Mouse (Mus musculus) hindbrain, embryonic 11.5 days (tissue): Measurements from ENCODE around the gene Prkag2. TPM values are rescaled to one million over a fixed set of nuclear protein-coding genes. Genes with fewer than 3 reads are reported as not detected.

Experiments used
- ATAC-seq: fragments of 200-750 bp; cut with Nextera tagmentation; 2 replicates; pipeline ENCODE4 v1.8.0; 2017; ENCODE audit warnings: mild to moderate bottlenecking, moderate TSS enrichment, moderate library complexity; ENCODE audit not compliant: low FRiP score
- DNase-seq: peaks from one replicate; pipeline ENCODE4 v3.0.0-alpha.2; 2015; ENCODE audit warnings: low spot score
- H3K27ac ChIP-seq: fragments of 300-500 bp; sonication (generic); 2 replicates; pipeline ENCODE4 v1.5.1; 2014; ENCODE audit warnings: mild to moderate bottlenecking, low read depth, low read length
- H3K27me3 ChIP-seq: fragments of 300-500 bp; sonication (generic); 2 replicates; pipeline ENCODE4 v1.6.1; 2014; ENCODE audit warnings: mild to moderate bottlenecking, low read length, moderate library complexity, mixed read lengths; ENCODE audit not compliant: control insufficient read depth, insufficient read depth
- H3K36me3 ChIP-seq: fragments of 300-500 bp; sonication (generic); 2 replicates; pipeline ENCODE4 v1.6.1; 2014; ENCODE audit warnings: mild to moderate bottlenecking, low read length, moderate library complexity, mixed read lengths; ENCODE audit not compliant: control insufficient read depth, insufficient read depth
- H3K4me1 ChIP-seq: fragments of 300-500 bp; sonication (generic); replicated peaks from 2 replicates; pipeline ENCODE4 v1.6.1; 2014; ENCODE audit warnings: low read length, mixed read lengths; ENCODE audit not compliant: control insufficient read depth, insufficient read depth
- H3K4me2 ChIP-seq: fragments of 300-500 bp; sonication (generic); replicated peaks from 2 replicates; pipeline ENCODE4 v1.6.1; 2014; ENCODE audit warnings: mild to moderate bottlenecking, low read depth, low read length
- H3K4me3 ChIP-seq: fragments of 300-500 bp; sonication (generic); 2 replicates; pipeline ENCODE4 v1.5.1; 2014; ENCODE audit warnings: low read depth, low read length
- H3K9ac ChIP-seq: fragments of 300-500 bp; sonication (generic); 2 replicates; pipeline ENCODE4 v1.6.1; 2014; ENCODE audit warnings: low read depth, low read length
- H3K9me3 ChIP-seq: fragments of 300-500 bp; sonication (generic); 2 replicates; pipeline ENCODE4 v1.6.1; 2016; ENCODE audit warnings: low read length; ENCODE audit not compliant: control insufficient read depth
- WGBS: fragments of 180-500 bp; shearing (Covaris S2); extraction: QIAGEN DNeasy Blood & Tissue Kit; methylation state at CpG from one replicate; pipeline ENCODE4 v1.1.7; 2014; 5-methylcytosine and 5-hydroxymethylcytosine counted together
- polyA plus RNA-seq: library from polyadenylated mRNA; unstranded; fragments of >200 nt; fragmentation: Nextera tagmentation; extraction: Ambion mirVana; gene quantifications from 2 replicates; pipeline ENCODE4 v1.2.1, GENCODE M21; 2014

The Prkag2 gene
- polyA plus RNA-seq, 1 experiment from 2014 or later: 56.7 TPM

DNA sequence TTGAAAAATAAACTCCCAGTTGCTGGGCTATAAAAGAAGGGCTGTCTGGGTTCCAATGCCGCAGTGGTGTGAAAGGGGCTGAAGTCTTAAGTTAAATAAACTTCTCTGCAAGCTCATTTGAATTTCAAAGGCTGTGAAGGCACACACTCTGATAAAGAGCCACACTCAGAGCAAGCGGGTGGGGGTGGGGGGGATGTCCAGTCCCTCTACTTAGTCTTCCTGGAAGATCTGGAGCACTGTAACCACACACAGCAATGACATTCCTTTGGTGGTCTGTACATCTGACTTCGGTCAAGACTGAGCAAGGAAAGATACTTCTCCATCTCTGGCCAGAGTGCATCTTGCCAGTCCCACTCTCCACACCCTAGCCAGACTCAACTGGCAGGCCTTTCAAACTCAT, 91.5 kb downstream of the Prkag2 start:
- no peak overlapping the region for H3K27ac ChIP-seq
- DNase-seq (no peak), ATAC-seq (no peak)
- H3K4me2 ChIP-seq: no peak overlapping the region
- H3K9ac ChIP-seq: no peak overlapping the region
- H3K9me3 ChIP-seq: no peaks in the 10 kb centered on the region
- H3K4me1 ChIP-seq: no peaks in the 10 kb centered on the region; the same call in 1 of the 2 replicates
- H3K36me3 ChIP-seq: no peaks in the 10 kb centered on the region
- H3K27me3 ChIP-seq: 0 out of 2 replicates have a peak, but pooled peaks cover 2% of the 10 kb centered on the region
- H3K4me3 ChIP-seq: no peak overlapping the region
- WGBS: 32% methylated on average over 3 of the region's 3 CpGs

DNA sequence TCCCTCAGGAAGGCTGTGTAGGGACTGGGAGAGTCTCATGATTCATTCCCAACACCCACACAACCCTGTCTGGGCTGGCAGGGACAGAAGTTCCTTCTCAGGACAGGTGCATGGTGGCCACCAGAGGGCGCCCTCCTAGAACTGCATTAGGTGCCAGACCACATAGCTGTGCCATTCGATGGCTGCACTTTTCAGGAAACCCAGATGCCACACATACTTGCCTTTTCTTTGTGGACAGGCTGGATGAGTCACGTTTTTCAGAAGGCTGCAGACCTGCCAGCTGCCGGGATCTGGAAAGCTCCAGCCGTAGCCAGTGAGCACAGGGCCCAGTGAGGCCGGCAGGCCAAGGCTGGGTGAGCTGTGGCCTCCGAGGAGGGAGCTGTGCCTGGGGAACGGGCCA, 93.6 kb downstream of the Prkag2 start:
- Histone ChIP-seq H3K27ac (no peak overlapping the region), H3K4me2 (no peak overlapping the region), H3K4me1 (no peaks in the 10 kb centered on the region; the same call in 1 of the 2 replicates), H3K9me3 (no peaks in the 10 kb centered on the region), H3K9ac (no peak overlapping the region), H3K4me3 (no peak overlapping the region), H3K27me3 (0 out of 2 replicates have a peak, but pooled peaks cover 2% of the 10 kb centered on the region), H3K36me3 (no peaks in the 10 kb centered on the region)
- 37% methylated on average over 8 of the region's 8 CpGs for WGBS
- ATAC-seq (peak; percentile 54; the same call in 1 of the 2 replicates), DNase-seq (peak; percentile 87)

GRCm38 (mm10) chr5:25005532-25006129, 94.8 kb downstream of the Prkag2 start:
- H3K4me1 ChIP-seq: no peaks in the 10 kb centered on the region; the same call in 1 of the 2 replicates

GRCm38 (mm10) chr5:25001391-25001794, 99.0 kb downstream of the Prkag2 start:
- ATAC-seq (no peak), DNase-seq (no peak)
- Histone ChIP-seq H3K36me3 (no peaks in the 10 kb centered on the region), H3K4me3 (no peak overlapping the region), H3K4me2 (no peak overlapping the region), H3K4me1 (no peaks in the 10 kb centered on the region), H3K9me3 (no peaks in the 10 kb centered on the region), H3K9ac (no peak overlapping the region), H3K27ac (no peak overlapping the region), H3K27me3 (no peaks in the 10 kb centered on the region)
- 68% methylated on average over 8 of the region's 8 CpGs for WGBS

More at GRCm38 (mm10) chr5:25005532-25006129, 94.8 kb downstream of the Prkag2 start:
- H3K27me3 ChIP-seq: 0 out of 2 replicates have a peak, but pooled peaks cover 2% of the 10 kb centered on the region
- 24% methylated on average over 6 of the region's 6 CpGs for whole genome bisulfite sequencing
- DNase-seq (no peak), ATAC-seq (no peak)
- H3K36me3 ChIP-seq: no peaks in the 10 kb centered on the region
- no peaks in the 10 kb centered on the region for H3K9me3 ChIP-seq
- H3K9ac ChIP-seq: no peak overlapping the region
- no peak overlapping the region for H3K4me3 ChIP-seq
- H3K4me2 ChIP-seq: no peak overlapping the region
- H3K27ac ChIP-seq: no peak overlapping the region

- 67% methylated on average over 4 of the region's 4 CpGs for WGBS
- Histone ChIP-seq H3K36me3 (no peaks in the 10 kb centered on the region), H3K4me1 (no peaks in the 10 kb centered on the region), H3K4me3 (no peak overlapping the region), H3K9ac (no peak overlapping the region), H3K9me3 (no peaks in the 10 kb centered on the region), H3K4me2 (no peak overlapping the region), H3K27me3 (no peaks in the 10 kb centered on the region), H3K27ac (no peak overlapping the region)
- DNase-seq (no peak), ATAC-seq (no peak)
These were observed 101.1 kb downstream of the Prkag2 start for GRCm38 (mm10) chr5:24999351-24999750.

DNA sequence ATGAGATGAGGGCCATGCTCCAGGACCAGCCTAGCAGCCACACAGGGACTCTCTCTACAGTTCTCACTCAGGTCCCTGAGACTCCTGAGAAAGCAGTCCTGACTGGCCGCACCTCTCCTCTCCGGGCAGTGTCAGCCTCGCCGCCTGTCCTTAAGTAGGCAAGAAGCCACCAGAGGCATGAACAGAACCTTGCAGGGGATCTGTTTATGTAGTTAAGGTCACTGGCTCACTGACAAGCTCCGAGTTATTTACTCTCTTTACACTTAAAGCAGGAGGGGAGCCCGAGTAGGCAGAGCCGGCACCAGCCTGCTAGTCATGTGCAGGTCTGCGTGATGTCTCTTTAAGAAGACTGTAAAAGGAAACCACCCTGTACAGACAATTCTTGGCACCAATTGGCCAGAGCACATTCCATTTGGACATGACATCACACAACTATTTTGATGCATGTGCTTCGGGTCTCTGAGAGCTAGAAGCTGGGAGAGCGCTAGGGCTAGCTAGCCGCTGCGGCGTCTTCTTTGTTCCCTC, 104.8 kb downstream of the Prkag2 start:
- H3K4me2 ChIP-seq: no peak overlapping the region
- H3K27me3 ChIP-seq: no peaks in the 10 kb centered on the region
- no peak overlapping the region for H3K9ac ChIP-seq
- no peak overlapping the region for H3K27ac ChIP-seq
- H3K4me1 ChIP-seq: no peaks in the 10 kb centered on the region
- WGBS: 62% methylated on average over 13 of the region's 13 CpGs
- DNase-seq (no peak), ATAC-seq (no peak)
- H3K9me3 ChIP-seq: no peaks in the 10 kb centered on the region
- no peaks in the 10 kb centered on the region for H3K36me3 ChIP-seq
- H3K4me3 ChIP-seq: no peak overlapping the region

DNA sequence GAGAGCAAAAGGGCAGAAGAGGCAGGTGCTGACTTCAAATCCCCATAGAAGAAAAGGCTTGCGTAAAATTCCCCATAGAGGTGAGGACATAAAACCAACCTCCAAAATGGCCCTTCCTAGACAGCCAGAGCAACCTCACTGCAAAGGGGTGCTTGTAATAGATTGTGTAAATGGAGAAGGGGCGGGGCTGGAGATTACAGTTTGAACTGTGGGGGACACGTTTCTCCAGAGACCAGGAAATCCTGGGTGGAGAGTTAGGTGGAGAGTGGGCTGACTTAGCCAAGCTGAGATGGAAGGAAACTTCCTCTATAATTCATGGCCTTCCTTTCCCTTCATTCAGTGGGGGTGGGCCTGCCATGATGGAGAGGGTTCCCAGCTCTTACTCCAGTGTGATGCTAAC, 107.3 kb downstream of the Prkag2 start:
- WGBS: 76% methylated on average over 3 of the region's 3 CpGs
- Histone ChIP-seq H3K9me3 (no peaks in the 10 kb centered on the region), H3K4me2 (no peak overlapping the region), H3K4me1 (no peaks in the 10 kb centered on the region), H3K27me3 (no peaks in the 10 kb centered on the region), H3K36me3 (no peaks in the 10 kb centered on the region), H3K27ac (no peak overlapping the region), H3K9ac (no peak overlapping the region), H3K4me3 (no peak overlapping the region)
- ATAC-seq (no peak), DNase-seq (no peak)

DNA sequence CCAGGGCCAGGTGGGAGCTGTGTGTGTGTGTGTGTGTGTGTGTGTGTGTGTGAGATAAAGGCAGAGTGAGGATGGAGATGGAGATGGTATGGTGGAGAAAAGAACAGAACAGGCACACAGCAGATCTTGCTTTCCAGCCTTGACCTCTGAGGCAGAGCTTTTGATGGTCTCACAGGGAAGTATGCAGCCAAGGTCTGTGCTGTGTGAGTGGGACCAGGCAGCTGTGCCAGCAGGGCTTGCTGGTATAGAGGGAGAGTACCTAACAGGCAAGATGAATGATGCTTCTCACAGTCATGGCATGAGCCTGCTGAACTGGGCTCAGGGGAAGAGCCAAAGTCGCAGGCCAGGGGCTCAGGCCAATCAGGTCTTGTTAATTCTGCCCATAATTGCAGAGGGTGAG, 108.9 kb downstream of the Prkag2 start:
- ATAC-seq (no peak), DNase-seq (no peak)
- H3K4me1 ChIP-seq: no peaks in the 10 kb centered on the region
- H3K4me2 ChIP-seq: no peak overlapping the region
- H3K36me3 ChIP-seq: no peaks in the 10 kb centered on the region
- H3K9me3 ChIP-seq: no peaks in the 10 kb centered on the region
- H3K27me3 ChIP-seq: no peaks in the 10 kb centered on the region
- H3K9ac ChIP-seq: no peak overlapping the region
- 85% methylated on average over 1 of the region's 1 CpGs for WGBS
- H3K27ac ChIP-seq: no peak overlapping the region
- no peak overlapping the region for H3K4me3 ChIP-seq

DNA sequence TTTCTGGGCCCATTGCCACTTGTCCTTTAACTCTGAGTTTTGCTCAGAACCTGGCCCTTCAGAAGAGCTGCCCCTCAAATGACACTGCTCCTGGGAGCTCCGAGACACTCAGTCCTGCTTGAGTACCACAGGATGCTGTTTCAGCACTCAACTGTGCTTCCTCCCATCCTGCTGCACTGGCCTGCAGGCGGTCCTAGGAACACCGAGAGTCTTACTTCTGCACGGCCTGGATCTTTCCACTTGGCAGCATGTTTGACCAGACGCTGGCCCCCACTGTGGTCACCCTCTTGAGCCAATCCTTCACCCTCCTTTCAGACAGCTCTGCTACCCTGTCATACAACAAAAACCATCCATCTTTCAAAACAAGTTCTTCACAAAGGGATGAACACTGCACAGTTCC, 110.0 kb downstream of the Prkag2 start:
- H3K4me1 ChIP-seq: no peaks in the 10 kb centered on the region; the same call in 1 of the 2 replicates
- whole genome bisulfite sequencing: 58% methylated on average over 5 of the region's 5 CpGs
- H3K27me3 ChIP-seq: no peaks in the 10 kb centered on the region
- no peak for ATAC-seq
- H3K27ac ChIP-seq: no peak overlapping the region
- DNase-seq: no peak
- H3K9me3 ChIP-seq: no peaks in the 10 kb centered on the region
- no peak overlapping the region for H3K9ac ChIP-seq
- no peaks in the 10 kb centered on the region for H3K36me3 ChIP-seq
- no peak overlapping the region for H3K4me3 ChIP-seq
- H3K4me2 ChIP-seq: no peak overlapping the region
